Comparison of ENCODE assay signal across 21 mouse cellular contexts in genomic region chr14:28295145-28295544, GRCm38 (mm10).
DNase-seq lines count a peak whose midpoint lies in the region; ATAC-seq and TF ChIP-seq lines count a peak whose summit lies in the region.
"Had no signal": no experiment of that assay in that cellular context is flagged by ENCODE, and none has a peak within 500 bp of the region (broad histone marks: within the 10 kb centered on the region; RNA-seq: fewer than 3 reads in every experiment).

No protein-coding gene starts in this region.

- no peak overlapping the region for H3K4me2 ChIP-seq in kidney, postnatal 0 days (ENCODE audit: low read length)
- H3K4me2 ChIP-seq in intestine, embryonic 16.5 days (ENCODE audit: low read depth, low read length), result no peak overlapping the region
- H3K4me2 ChIP-seq: hindbrain, embryonic 13.5 days; liver, embryonic 12.5 days; lung, embryonic 14.5 days; neural tube, embryonic 15.5 days had no signal

- H3K9ac ChIP-seq in kidney, postnatal 0 days (ENCODE audit: low read depth, low read length), result no peak overlapping the region
- no peak overlapping the region for H3K9ac ChIP-seq in intestine, embryonic 16.5 days (ENCODE audit: low read depth, low read length)
- H3K9ac ChIP-seq: hindbrain, embryonic 13.5 days; liver, embryonic 12.5 days; lung, embryonic 14.5 days; neural tube, embryonic 15.5 days had no signal

- no peak for ATAC-seq in kidney, postnatal 0 days (replicated peaks; ENCODE audit: low FRiP score, low read depth)
- ATAC-seq in intestine, embryonic 16.5 days, result peak; percentile 55
- ATAC-seq: liver, embryonic 12.5 days; midbrain, embryonic 16.5 days had no signal

- no peak overlapping the region for H3K4me3 ChIP-seq in kidney, postnatal 0 days (replicated peaks; ENCODE audit: low read depth, low read length)
- no peak overlapping the region for H3K4me3 ChIP-seq in intestine, embryonic 16.5 days (ENCODE audit: low read length)
- H3K4me3 ChIP-seq: gastrocnemius, adult 2 months; hindbrain, embryonic 13.5 days; left cerebral cortex, adult 2 months; liver, embryonic 12.5 days; neural tube, embryonic 15.5 days had no signal

- no peak for TF ChIP-seq CTCF in kidney, postnatal 0 days (IDR thresholded peaks at IDR 0.05; ENCODE audit: low read depth)

- no peaks in the 10 kb centered on the region for H3K4me1 ChIP-seq in kidney, postnatal 0 days (replicated peaks; ENCODE audit: insufficient read depth, low read length)
- H3K4me1 ChIP-seq in intestine, embryonic 16.5 days (ENCODE audit: control insufficient read depth, insufficient read depth, low read length), result peaks cover 14% of the 10 kb centered on the region
- H3K4me1 ChIP-seq: hindbrain, embryonic 13.5 days; liver, embryonic 12.5 days; neural tube, embryonic 15.5 days had no signal

- H3K27ac ChIP-seq in kidney, postnatal 0 days, result no peak overlapping the region
- H3K27ac ChIP-seq in intestine, embryonic 16.5 days (ENCODE audit: low read length), result peak overlapping the region; percentile 21; the same call in 1 of the 2 replicates
- H3K27ac ChIP-seq: gastrocnemius, adult 2 months; hindbrain, embryonic 13.5 days; left cerebral cortex, adult 2 months; liver, embryonic 12.5 days; neural tube, embryonic 15.5 days had no signal

- no peaks in the 10 kb centered on the region for H3K9me3 ChIP-seq in kidney, postnatal 0 days (replicated peaks; ENCODE audit: low read length)
- H3K9me3 ChIP-seq in intestine, embryonic 16.5 days (ENCODE audit: control insufficient read depth, low read length), result no peaks in the 10 kb centered on the region
- H3K9me3 ChIP-seq: hindbrain, embryonic 13.5 days; liver, embryonic 12.5 days; neural tube, embryonic 15.5 days had no signal

- DNase-seq in kidney, postnatal 0 days (ENCODE audit: low spot score), result peak; percentile 60
- no peak for DNase-seq in kidney, postnatal 25 days
- peak; percentile 14 for DNase-seq in embryo, embryonic 10 days (ENCODE audit: low spot score)
- DNase-seq in embryo, embryonic 10.5 days (ENCODE audit: low spot score), result peak; percentile 24
- no peak for DNase-seq in layer of hippocampus, adult 9-11 months
- no peak for DNase-seq in adrenal gland, postnatal 10 days
- DNase-seq: adrenal gland, adult 8-10 months; cerebellum, adult 9-10 months; gastrocnemius, adult 2 months; kidney, adult 11 months; kidney, postnatal 10 days; left cerebral cortex, postnatal 4 days; right cerebral cortex, postnatal 14 days; spleen, adult 18-20 months had no signal

- no peaks in the 10 kb centered on the region for H3K36me3 ChIP-seq in kidney, postnatal 0 days (ENCODE audit: insufficient read depth, low read length)
- no peaks in the 10 kb centered on the region for H3K36me3 ChIP-seq in intestine, embryonic 16.5 days (ENCODE audit: control insufficient read depth, insufficient read depth, low read length)
- H3K36me3 ChIP-seq: hindbrain, embryonic 13.5 days; liver, embryonic 12.5 days; neural tube, embryonic 15.5 days had no signal

- H3K27me3 ChIP-seq in kidney, postnatal 0 days (ENCODE audit: insufficient read depth, low read length), result no peaks in the 10 kb centered on the region
- H3K27me3 ChIP-seq in intestine, embryonic 16.5 days (replicated peaks; ENCODE audit: control insufficient read depth, insufficient read depth, low read length), result no peaks in the 10 kb centered on the region
- H3K27me3 ChIP-seq: hindbrain, embryonic 13.5 days; liver, embryonic 12.5 days; neural tube, embryonic 15.5 days had no signal

- WGBS in kidney, postnatal 0 days, result 35% methylated on average over 4 of the region's 4 CpGs
- WGBS in intestine, embryonic 16.5 days, result 39% methylated on average over 4 of the region's 4 CpGs

Comparison
In these comparisons a context has a peak if more than half of its experiments do, and no peak if none do; other contexts are left out.
1. DNase-seq: peak in kidney, postnatal 0 days (single experiment), embryo, embryonic 10 days (single experiment) and embryo, embryonic 10.5 days (single experiment); none in kidney, postnatal 25 days (0 of 2), layer of hippocampus, adult 9-11 months (single experiment) and adrenal gland, postnatal 10 days (single experiment).